Mouse (Mus musculus): ENCODE measurements around the gene Gm4952.
"Not testable (repeated sequence)": the region's sequence is repeated elsewhere in the genome, so short reads cannot be mapped to it uniquely, and the experiment has no call there.

DNA sequence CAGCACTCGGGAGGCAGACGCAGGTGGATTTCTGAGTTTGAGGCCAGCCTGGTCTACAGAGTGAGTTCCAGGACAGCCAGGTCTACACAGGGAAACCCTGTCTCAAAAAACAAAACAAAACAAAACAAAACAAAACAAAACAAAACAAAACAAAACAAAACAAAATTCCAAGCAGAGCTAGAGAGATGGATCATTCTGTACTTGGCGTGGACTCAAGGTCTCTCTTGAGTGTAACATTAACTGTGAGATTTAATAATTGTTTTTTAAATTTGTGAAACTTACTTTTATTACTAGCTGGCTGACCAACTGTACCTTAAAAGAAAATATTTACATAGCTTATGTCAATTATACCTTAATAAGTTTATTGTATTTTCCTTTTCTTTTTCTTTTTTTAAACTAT, 68.8 kb downstream of the Gm4952 start:
- TF ChIP-seq POLR2A (IDR thresholded peaks at IDR 0.05; ENCODE audit: borderline replicate concordance, insufficient read depth, low read length); CTCF (IDR thresholded peaks at IDR 0.05; ENCODE audit: borderline replicate concordance, insufficient read depth, low read depth, low read length): not testable (repeated sequence)

Data from cerebellum, adult 2 months (tissue).